Mouse (Mus musculus): ENCODE measurements around the gene Tedc1. TPM values are rescaled to one million over a fixed set of nuclear protein-coding genes. Genes with fewer than 3 reads are reported as not detected.

The Tedc1 gene
- polyA plus RNA-seq, 1 experiment: 4.2 TPM

DNA sequence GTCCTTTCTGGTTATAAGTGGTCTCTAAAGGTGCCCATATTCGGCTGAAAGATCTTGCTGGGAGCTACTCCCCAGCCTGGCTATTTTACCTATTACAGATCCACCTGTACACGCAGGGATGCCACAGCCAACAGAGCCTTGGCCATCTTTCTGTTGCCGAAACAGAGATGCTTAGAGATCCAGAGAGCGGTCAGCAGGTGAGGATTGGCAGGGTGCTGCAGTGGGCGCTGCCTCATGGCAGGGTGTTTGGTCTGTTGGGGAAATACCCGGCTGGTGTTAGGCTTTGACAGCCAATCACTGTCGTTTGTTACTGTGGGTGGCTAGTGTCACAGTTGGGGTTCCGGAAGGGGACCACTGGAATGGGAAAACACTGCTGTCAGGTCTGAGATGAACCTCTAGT is 1.8 kb downstream of the Tedc1 start:
- DNase-seq: no peak
- TF ChIP-seq POLR2A (IDR thresholded peaks at IDR 0.05; ENCODE audit: borderline replicate concordance, extremely low read depth, low read depth, low read length) (no peak), CTCF (IDR thresholded peaks at IDR 0.05; ENCODE audit: insufficient read depth, low read length) (no peak)
- H3K4me1 ChIP-seq (ENCODE audit: control insufficient read depth, insufficient read depth, low read length): peaks cover 7% of the 10 kb centered on the region
- no peak overlapping the region for H3K4me3 ChIP-seq (replicated peaks; ENCODE audit: extremely low read depth, low read depth, low read length)
- 90% methylated on average over 8 of the region's 8 CpGs for WGBS

DNA sequence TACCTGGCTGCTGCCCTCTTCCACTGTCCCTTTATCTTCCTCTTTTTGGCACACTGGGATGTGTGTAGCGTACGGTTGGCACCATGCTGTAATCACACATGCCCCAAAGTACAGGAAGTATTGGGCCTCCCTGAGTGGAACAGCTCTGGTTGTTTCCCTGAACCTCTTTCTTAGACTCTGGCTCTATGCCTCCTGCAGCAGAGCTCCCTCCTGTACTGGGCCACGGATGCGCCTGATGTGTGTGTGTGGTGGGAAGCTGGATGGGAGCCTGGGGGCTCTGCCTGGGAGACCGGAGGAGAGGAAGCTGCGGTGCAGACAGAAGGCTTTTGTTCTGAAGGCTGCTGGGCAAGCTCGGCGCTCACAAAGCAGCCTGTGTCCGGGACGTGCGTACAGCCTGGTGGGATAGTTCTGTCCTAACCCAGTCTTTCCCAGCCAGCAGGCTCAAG is 7.4 kb downstream of the Tedc1 start:
- TF ChIP-seq POLR2A (IDR thresholded peaks at IDR 0.05; ENCODE audit: borderline replicate concordance, extremely low read depth, low read depth, low read length): no peak
- TF ChIP-seq CTCF (IDR thresholded peaks at IDR 0.05; ENCODE audit: insufficient read depth, low read length): no peak
- Histone ChIP-seq H3K4me3 (replicated peaks; ENCODE audit: extremely low read depth, low read depth, low read length) (no peak overlapping the region), H3K4me1 (ENCODE audit: control insufficient read depth, insufficient read depth, low read length) (no peaks in the 10 kb centered on the region)
- 86% methylated on average over 11 of the region's 11 CpGs for WGBS
- DNase-seq: no peak

DNA sequence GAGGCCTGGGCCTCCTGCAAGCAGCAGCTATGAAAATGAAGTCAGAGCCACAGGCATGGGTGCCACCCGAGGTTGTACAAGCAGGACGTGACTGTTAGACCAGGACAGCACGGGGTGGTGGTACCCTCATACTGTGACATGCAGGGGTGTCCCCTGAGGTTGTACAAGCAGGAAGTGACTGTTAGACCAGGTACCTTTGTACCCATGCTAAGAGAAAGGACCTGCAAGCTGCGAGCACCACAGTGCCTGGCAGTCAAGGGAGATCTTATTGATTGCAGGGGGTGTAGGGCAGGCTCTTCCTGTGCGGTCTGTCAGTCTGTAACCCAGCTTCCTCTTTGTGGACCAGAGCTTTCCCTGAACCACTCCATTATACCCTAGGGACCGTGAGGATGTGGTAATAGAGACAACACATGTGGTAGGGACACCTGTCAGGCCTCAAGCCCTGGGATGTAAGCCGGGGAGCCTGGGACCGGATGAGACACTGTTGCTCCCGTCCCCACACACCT is 11.9 kb downstream of the Tedc1 start:
- WGBS: 70% methylated on average over 9 of the region's 9 CpGs
- DNase-seq: no peak
- TF ChIP-seq CTCF (IDR thresholded peaks at IDR 0.05; ENCODE audit: insufficient read depth, low read length): no peak
- TF ChIP-seq POLR2A (IDR thresholded peaks at IDR 0.05; ENCODE audit: borderline replicate concordance, extremely low read depth, low read depth, low read length): no peak

DNA sequence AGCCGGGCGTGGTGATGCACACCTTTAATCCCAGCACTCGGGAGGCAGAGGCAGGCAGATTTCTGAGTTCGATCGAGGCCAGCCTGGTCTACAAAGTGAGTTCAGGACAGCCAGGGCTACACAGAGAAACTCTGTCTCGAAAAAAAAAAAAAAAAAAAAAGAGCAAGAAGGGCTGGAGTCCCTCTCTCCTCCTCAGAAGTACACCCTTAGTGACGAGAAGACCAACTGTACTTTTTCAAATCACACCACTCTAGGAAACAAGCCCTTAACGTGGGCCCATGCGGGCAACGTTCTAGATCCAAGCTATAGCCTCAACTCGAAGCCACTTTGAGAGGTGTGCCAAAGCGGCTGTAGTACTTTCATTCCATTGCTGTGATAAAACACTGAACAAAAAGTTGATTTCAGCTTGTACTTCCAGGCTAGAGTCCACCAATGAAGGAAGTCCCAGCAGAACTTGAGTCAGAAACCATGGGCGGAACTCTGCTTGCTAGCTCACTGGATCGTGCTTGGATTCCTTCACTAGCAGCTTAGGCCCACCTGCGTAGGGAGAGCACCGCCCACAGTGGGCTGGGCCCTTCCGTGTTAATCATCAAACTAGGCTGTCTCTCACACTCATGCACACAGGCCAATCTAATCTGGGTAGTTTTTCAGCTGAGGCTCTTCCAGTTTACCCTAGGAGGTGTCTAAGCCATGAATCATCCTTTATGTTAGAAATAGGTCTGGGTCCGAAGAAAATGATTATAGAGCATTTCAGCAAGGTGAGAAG is 20.9 kb downstream of the Tedc1 start:
- H3K4me3 ChIP-seq (replicated peaks; ENCODE audit: extremely low read depth, low read depth, low read length): no peak overlapping the region
- DNase-seq: no peak
- TF ChIP-seq POLR2A (IDR thresholded peaks at IDR 0.05; ENCODE audit: borderline replicate concordance, extremely low read depth, low read depth, low read length): no peak
- TF ChIP-seq CTCF (IDR thresholded peaks at IDR 0.05; ENCODE audit: insufficient read depth, low read length): no peak
- no peaks in the 10 kb centered on the region for H3K4me1 ChIP-seq (ENCODE audit: control insufficient read depth, insufficient read depth, low read length)
- 83% methylated on average over 18 of the region's 18 CpGs for WGBS

More for the DNA sequence above, 11.9 kb downstream of the Tedc1 start:
- H3K4me1 ChIP-seq (ENCODE audit: control insufficient read depth, insufficient read depth, low read length): no peaks in the 10 kb centered on the region
- H3K4me3 ChIP-seq (replicated peaks; ENCODE audit: extremely low read depth, low read depth, low read length): no peak overlapping the region

DNA sequence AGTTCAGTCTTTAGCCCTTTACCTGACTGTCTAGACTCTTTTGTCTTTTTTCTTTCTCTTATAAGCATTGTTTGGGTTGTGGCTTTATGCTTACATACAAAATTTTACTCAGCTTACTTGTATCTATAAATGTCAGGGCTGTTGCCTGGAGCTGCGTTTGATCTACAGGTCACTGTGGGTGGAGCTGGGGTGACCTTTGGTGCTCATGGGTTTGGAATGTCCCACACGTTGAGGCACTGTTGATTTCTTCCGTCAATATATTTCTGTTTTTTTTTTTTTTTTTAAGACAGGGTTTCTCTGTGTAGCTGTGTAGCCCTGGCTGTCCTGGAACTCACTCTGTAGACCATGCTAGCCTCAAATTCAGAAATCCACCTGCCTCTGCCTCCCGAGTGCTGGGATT is 24.8 kb downstream of the Tedc1 start:
- TF ChIP-seq POLR2A (IDR thresholded peaks at IDR 0.05; ENCODE audit: borderline replicate concordance, extremely low read depth, low read depth, low read length) (no peak), CTCF (IDR thresholded peaks at IDR 0.05; ENCODE audit: insufficient read depth, low read length) (no peak)
- H3K4me3 ChIP-seq (replicated peaks; ENCODE audit: extremely low read depth, low read depth, low read length): no peak overlapping the region
- DNase-seq: no peak
- WGBS: 44% methylated on average over 4 of the region's 4 CpGs
- no peaks in the 10 kb centered on the region for H3K4me1 ChIP-seq (ENCODE audit: control insufficient read depth, insufficient read depth, low read length)

- WGBS: 68% methylated on average over 5 of the region's 5 CpGs
- no peak for DNase-seq
- H3K4me3 ChIP-seq (replicated peaks; ENCODE audit: extremely low read depth, low read depth, low read length): no peak overlapping the region
- TF ChIP-seq POLR2A (IDR thresholded peaks at IDR 0.05; ENCODE audit: borderline replicate concordance, extremely low read depth, low read depth, low read length): no peak
- TF ChIP-seq CTCF (IDR thresholded peaks at IDR 0.05; ENCODE audit: insufficient read depth, low read length): no peak
- peaks cover 3% of the 10 kb centered on the region; the same call in 1 of the 2 replicates for H3K4me1 ChIP-seq (ENCODE audit: control insufficient read depth, insufficient read depth, low read length)
Measured at GRCm38 (mm10) chr12:113184945-113185344, 28.7 kb downstream of the Tedc1 start.

GRCm38 (mm10) chr12:113185442-113186291 is 29.4 kb downstream of the Tedc1 start, which contains the start of gene Tmem121:
Gene Tmem121 (plus strand): TSS chr12:113185930.
- peaks cover 3% of the 10 kb centered on the region; the same call in 1 of the 2 replicates for H3K4me1 ChIP-seq (ENCODE audit: control insufficient read depth, insufficient read depth, low read length)
- no peak for DNase-seq
- 4% methylated on average over 62 of the region's 63 CpGs for WGBS
- no peak for TF ChIP-seq CTCF (IDR thresholded peaks at IDR 0.05; ENCODE audit: insufficient read depth, low read length)
- no peak for TF ChIP-seq POLR2A (IDR thresholded peaks at IDR 0.05; ENCODE audit: borderline replicate concordance, extremely low read depth, low read depth, low read length)
- no peak within 1 kb of the TSS for H3K4me3 ChIP-seq (replicated peaks; ENCODE audit: extremely low read depth, low read depth, low read length)

GRCm38 (mm10) chr12:113186326-113187010 is 30.2 kb downstream of the Tedc1 start:
- TF ChIP-seq POLR2A (IDR thresholded peaks at IDR 0.05; ENCODE audit: borderline replicate concordance, extremely low read depth, low read depth, low read length) (no peak), CTCF (IDR thresholded peaks at IDR 0.05; ENCODE audit: insufficient read depth, low read length) (no peak)
- Histone ChIP-seq H3K4me3 (replicated peaks; ENCODE audit: extremely low read depth, low read depth, low read length) (no peak overlapping the region), H3K4me1 (ENCODE audit: control insufficient read depth, insufficient read depth, low read length) (peaks cover 3% of the 10 kb centered on the region; the same call in 1 of the 2 replicates)
- WGBS: 44% methylated on average over 12 of the region's 12 CpGs
- no peak for DNase-seq

DNA sequence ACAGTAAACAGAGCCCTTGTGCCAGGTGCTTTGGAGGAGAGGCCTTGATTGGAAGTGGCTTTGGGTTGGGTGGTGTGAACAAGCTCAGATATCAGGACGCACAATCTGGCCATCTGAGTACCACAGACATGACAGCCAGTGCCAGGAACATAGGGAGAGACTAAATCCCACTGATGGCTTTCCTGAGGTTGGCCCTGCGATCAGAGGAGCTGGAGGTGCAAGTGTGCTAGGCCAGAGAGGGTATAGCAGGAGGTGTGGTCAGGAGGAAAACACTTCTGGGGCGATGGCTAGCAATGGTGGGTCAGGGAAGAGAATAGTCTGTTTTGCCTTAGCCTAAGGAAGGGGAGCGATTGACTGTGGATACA is 30.8 kb downstream of the Tedc1 start:
- no peak overlapping the region for H3K4me3 ChIP-seq (replicated peaks; ENCODE audit: extremely low read depth, low read depth, low read length)
- no peak for TF ChIP-seq POLR2A (IDR thresholded peaks at IDR 0.05; ENCODE audit: borderline replicate concordance, extremely low read depth, low read depth, low read length)
- TF ChIP-seq CTCF (IDR thresholded peaks at IDR 0.05; ENCODE audit: insufficient read depth, low read length): no peak
- 65% methylated on average over 4 of the region's 4 CpGs for WGBS
- no peak for DNase-seq
- H3K4me1 ChIP-seq (ENCODE audit: control insufficient read depth, insufficient read depth, low read length): peaks cover 3% of the 10 kb centered on the region; the same call in 1 of the 2 replicates

Measured in lung, adult 2 months (tissue).